In the genomic region with DNA sequence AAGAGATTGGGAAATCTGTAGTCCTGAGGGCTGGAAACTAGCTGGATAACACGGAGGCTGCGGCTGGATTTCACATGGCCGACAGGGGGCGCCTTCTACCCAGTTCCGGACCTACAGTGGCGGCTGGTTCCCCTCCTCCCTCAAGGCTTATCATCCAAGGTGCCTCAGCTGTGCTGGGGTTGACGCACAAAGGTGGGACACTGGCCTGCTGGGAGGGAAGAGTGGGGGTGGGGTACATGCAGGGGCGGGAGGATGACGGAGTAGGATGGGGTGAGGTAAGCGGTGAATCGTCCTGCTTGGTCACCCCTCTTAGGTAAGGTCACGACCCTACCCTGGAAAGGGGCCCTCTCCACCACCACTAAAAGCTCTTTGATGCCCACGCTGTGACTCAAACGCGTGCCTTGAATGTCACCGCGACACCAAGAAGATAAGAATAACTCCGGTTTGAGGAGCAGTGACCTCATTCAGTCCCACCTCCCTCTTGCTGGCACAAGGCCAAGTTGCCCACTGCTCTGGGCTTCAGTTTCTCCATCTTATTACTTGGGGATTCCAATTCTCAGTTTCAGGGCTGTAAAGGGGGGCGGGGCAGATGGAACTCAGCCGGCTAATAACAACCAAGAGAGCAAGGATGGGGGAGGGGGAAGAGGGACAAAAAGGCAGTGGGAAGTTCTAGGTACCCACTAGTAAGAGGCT, we compare ENCODE assay signal across 8 mouse cellular contexts. TPM values are rescaled to one million over a fixed set of nuclear protein-coding genes. Genes with fewer than 3 reads are reported as not detected.
DNase-seq lines count a peak whose midpoint lies in the region; ATAC-seq and TF ChIP-seq lines count a peak whose summit lies in the region.

No protein-coding gene starts in this region.

- no peak for TF ChIP-seq POLR2A in ES-Bruce4 (IDR thresholded peaks at IDR 0.05; ENCODE audit: insufficient read depth, low read length)

- peak; percentile 44 for DNase-seq in cerebellum, adult 11 months
- peak; percentile 70 for DNase-seq in forelimb bud, embryonic 11.5 days (ENCODE audit: low read depth, low spot score)
- peak; percentile 65 for DNase-seq in layer of hippocampus, adult 9-10 months (ENCODE audit: low spot score)
- peak; percentile 48 for DNase-seq in ovary, adult 18-20 months (ENCODE audit: low spot score)
- peak; percentile 81 for DNase-seq in thymus, postnatal 0 days (ENCODE audit: low spot score)

- TF ChIP-seq CTCF in ES-Bruce4 (IDR thresholded peaks at IDR 0.05; ENCODE audit: low read depth, low read length): peak; percentile 86

- no peaks in the 10 kb centered on the region for H3K36me3 ChIP-seq in ES-Bruce4 (ENCODE audit: control insufficient read depth, insufficient read depth, low read length, poor library complexity, severe bottlenecking)
- no peaks in the 10 kb centered on the region for H3K36me3 ChIP-seq in lung, embryonic 15.5 days

- peaks cover 3% of the 10 kb centered on the region for H3K4me1 ChIP-seq in ES-Bruce4 (ENCODE audit: control insufficient read depth, insufficient read depth, low read length)
- peaks cover 16% of the 10 kb centered on the region for H3K4me1 ChIP-seq in lung, embryonic 15.5 days

- H3K4me2 ChIP-seq in lung, embryonic 15.5 days: peak overlapping the region; percentile 46

- TF ChIP-seq EP300 in ES-Bruce4 (IDR thresholded peaks at IDR 0.05; ENCODE audit: insufficient read depth, low read depth, low read length): 0 out of 2 replicates have a peak, but pooled peaks have one; percentile 44

- no peaks in the 10 kb centered on the region for H3K27me3 ChIP-seq in ES-Bruce4 (ENCODE audit: control insufficient read depth, insufficient read depth, low read length, poor library complexity, severe bottlenecking)
- no peaks in the 10 kb centered on the region for H3K27me3 ChIP-seq in lung, embryonic 15.5 days

- no peak overlapping the region for H3K9ac ChIP-seq in ES-Bruce4 (ENCODE audit: low read depth, poor library complexity, severe bottlenecking)
- H3K9ac ChIP-seq in lung, embryonic 15.5 days: no peak overlapping the region

- 4% methylated on average over 20 of the region's 20 CpGs for WGBS in lung, embryonic 15.5 days

- H3K27ac ChIP-seq in ES-Bruce4 (ENCODE audit: insufficient read depth, low read length): no peak overlapping the region
- H3K27ac ChIP-seq in lung, embryonic 15.5 days: 0 out of 2 replicates have a peak overlapping the region, but pooled peaks have one; percentile 11

- ATAC-seq in hematopoietic stem cell, adult 5-6 weeks (replicated peaks in 1 of 2; ENCODE audit: insufficient read depth in 1 of 2, low FRiP score in 2 of 2, low TSS enrichment in 1 of 2, low read depth in 1 of 2, poor library complexity in 2 of 2, severe bottlenecking in 2 of 2): peak; percentile 71 to 85
- peak; percentile 70 for ATAC-seq in lung, embryonic 15.5 days (ENCODE audit: borderline replicate concordance, extremely low read depth, low FRiP score, low TSS enrichment)

- H3K4me3 ChIP-seq in ES-Bruce4 (ENCODE audit: low read depth, low read length): no peak overlapping the region
- H3K4me3 ChIP-seq in lung, embryonic 15.5 days: peak overlapping the region; percentile 7; the same call in 1 of the 2 replicates

- H3K9me3 ChIP-seq in ES-Bruce4 (replicated peaks; ENCODE audit: control insufficient read depth, insufficient read depth, low read length, poor library complexity, severe bottlenecking): no peaks in the 10 kb centered on the region
- no peaks in the 10 kb centered on the region for H3K9me3 ChIP-seq in lung, embryonic 15.5 days

RNA-seq across cellular contexts. Expression of gene Cryaa, which starts 15.9 kb away (rescaled TPM):
- polyA plus RNA-seq in ES-Bruce4 (2011; ENCODE audit: insufficient read depth, insufficient read length, low read depth, missing spikeins): not detected in 2 replicates
- not detected in 2 replicates for total RNA-seq in hematopoietic stem cell, adult 5-6 weeks (2017)
- not detected in 2 replicates for polyA plus RNA-seq in lung, embryonic 15.5 days (2015; fragmentation: Nextera tagmentation; extraction: Ambion mirVana)
- 2.3 and 2.8 TPM in 2 replicates for polyA plus RNA-seq in thymus, postnatal 0 days (2015; fragmentation: Nextera tagmentation; extraction: Ambion mirVana)

RNA-seq across cellular contexts. Expression of gene U2af1, which starts 34.8 kb away (rescaled TPM):
- 461 and 463 TPM in 2 replicates for polyA plus RNA-seq in ES-Bruce4 (2011; ENCODE audit: insufficient read depth, insufficient read length, low read depth, missing spikeins)
- 224 and 307 TPM in 2 replicates for total RNA-seq in hematopoietic stem cell, adult 5-6 weeks (2017)
- polyA plus RNA-seq in lung, embryonic 15.5 days (2015; fragmentation: Nextera tagmentation; extraction: Ambion mirVana): 332 and 360 TPM in 2 replicates
- polyA plus RNA-seq in thymus, postnatal 0 days (2015; fragmentation: Nextera tagmentation; extraction: Ambion mirVana): 361 and 388 TPM in 2 replicates

RNA-seq across cellular contexts. Expression of gene Cbs, which starts 56.4 kb away (rescaled TPM):
- polyA plus RNA-seq in ES-Bruce4 (2011; ENCODE audit: insufficient read depth, insufficient read length, low read depth, missing spikeins): 19.5 and 32.8 TPM in 2 replicates
- total RNA-seq in hematopoietic stem cell, adult 5-6 weeks (2017): 0.75 TPM in 1 of 2 replicates, not detected in the other
- polyA plus RNA-seq in lung, embryonic 15.5 days (2015; fragmentation: Nextera tagmentation; extraction: Ambion mirVana): 3.2 and 3.6 TPM in 2 replicates
- 0.71 and 0.88 TPM in 2 replicates for polyA plus RNA-seq in thymus, postnatal 0 days (2015; fragmentation: Nextera tagmentation; extraction: Ambion mirVana)
